Mouse (Mus musculus): Measurements from ENCODE around the gene Rce1. TPM values are rescaled to one million over a fixed set of nuclear protein-coding genes. Genes with fewer than 3 reads are reported as not detected.

Gene Rce1
- polyA plus RNA-seq, 2 experiments, result 20.0 to 23.6 TPM

- Histone ChIP-seq H3K4me2 (ENCODE audit: low read depth) (peak overlapping the region; percentile 94), H3K27me3 (ENCODE audit: control insufficient read depth, insufficient read depth, low read length) (peaks cover 5% of the 10 kb centered on the region), H3K4me3 (ENCODE audit: insufficient read depth in 1 of 2, low read depth in 2 of 2, low read length in 2 of 2) (peak overlapping the region; percentile 51 to 61), H3K4me1 (replicated peaks; ENCODE audit: control insufficient read depth in 2 of 2, insufficient read depth in 2 of 2, low read length in 1 of 2) (peaks cover 4 to 9% of the 10 kb centered on the region in 2 experiments; a peak in 3 of 4 replicates), H3K36me3 (replicated peaks; ENCODE audit: control insufficient read depth, insufficient read depth, low read depth) (no peaks in the 10 kb centered on the region), H3K27ac (no peak overlapping the region), H3K9ac (replicated peaks) (peak overlapping the region; percentile 62), H3K9me3 (ENCODE audit: control insufficient read depth, low read length) (no peaks in the 10 kb centered on the region)
- TF ChIP-seq CTCF (IDR thresholded peaks at IDR 0.05; ENCODE audit: low read depth) (0 out of 2 replicates have a peak, but pooled peaks have one; percentile 1), EP300 (IDR thresholded peaks at IDR 0.05; ENCODE audit: low read depth) (no peak)
- ATAC-seq (ENCODE audit: insufficient read depth) (no peak), DNase-seq (ENCODE audit: low read depth in 3 of 3, low spot score in 3 of 3) (no peak)
- WGBS (ENCODE audit: insufficient replicate concordance), result 27% methylated on average over 37 of the region's 49 CpGs
Measured at GRCm38 (mm10) chr19:4614305-4615150, 10.9 kb downstream of the Rce1 start.

- Histone ChIP-seq H3K4me3 (ENCODE audit: insufficient read depth in 1 of 2, low read depth in 2 of 2, low read length in 2 of 2) (no peak overlapping the region), H3K27me3 (ENCODE audit: control insufficient read depth, insufficient read depth, low read length) (peaks cover 5% of the 10 kb centered on the region), H3K36me3 (replicated peaks; ENCODE audit: control insufficient read depth, insufficient read depth, low read depth) (no peaks in the 10 kb centered on the region), H3K4me1 (replicated peaks; ENCODE audit: control insufficient read depth in 2 of 2, insufficient read depth in 2 of 2, low read length in 1 of 2) (peaks cover 4 to 9% of the 10 kb centered on the region in 2 experiments; a peak in 3 of 4 replicates), H3K9me3 (ENCODE audit: control insufficient read depth, low read length) (no peaks in the 10 kb centered on the region), H3K4me2 (ENCODE audit: low read depth) (no peak overlapping the region), H3K9ac (replicated peaks) (no peak overlapping the region), H3K27ac (no peak overlapping the region)
- TF ChIP-seq EP300 (IDR thresholded peaks at IDR 0.05; ENCODE audit: low read depth), result no peak
- no peak for TF ChIP-seq CTCF (IDR thresholded peaks at IDR 0.05; ENCODE audit: low read depth)
- DNase-seq (ENCODE audit: low read depth in 3 of 3, low spot score in 3 of 3) (no peak), ATAC-seq (ENCODE audit: insufficient read depth) (no peak)
- 86% methylated on average over 33 of the region's 33 CpGs for WGBS (ENCODE audit: insufficient replicate concordance)
Measured at GRCm38 (mm10) chr19:4613464-4614304, 11.8 kb downstream of the Rce1 start.

- no peaks in the 10 kb centered on the region for H3K9me3 ChIP-seq (ENCODE audit: control insufficient read depth, low read length)
- H3K4me1 ChIP-seq (replicated peaks; ENCODE audit: control insufficient read depth in 2 of 2, insufficient read depth in 2 of 2, low read length in 1 of 2), result peaks cover 4 to 9% of the 10 kb centered on the region in 2 experiments; a peak in 3 of 4 replicates
- TF ChIP-seq CTCF (IDR thresholded peaks at IDR 0.05; ENCODE audit: low read depth) (no peak), EP300 (IDR thresholded peaks at IDR 0.05; ENCODE audit: low read depth) (no peak)
- H3K36me3 ChIP-seq (replicated peaks; ENCODE audit: control insufficient read depth, insufficient read depth, low read depth), result no peaks in the 10 kb centered on the region
- no peak overlapping the region for H3K27ac ChIP-seq
- no peak overlapping the region for H3K9ac ChIP-seq (replicated peaks)
- H3K4me3 ChIP-seq (ENCODE audit: insufficient read depth in 1 of 2, low read depth in 2 of 2, low read length in 2 of 2), result no peak overlapping the region
- 82% methylated on average over 19 of the region's 19 CpGs for WGBS (ENCODE audit: insufficient replicate concordance)
- DNase-seq (ENCODE audit: low read depth in 3 of 3, low spot score in 3 of 3) (no peak), ATAC-seq (ENCODE audit: insufficient read depth) (no peak)
- no peak overlapping the region for H3K4me2 ChIP-seq (ENCODE audit: low read depth)
- peaks cover 5% of the 10 kb centered on the region for H3K27me3 ChIP-seq (ENCODE audit: control insufficient read depth, insufficient read depth, low read length)
Measured at GRCm38 (mm10) chr19:4612181-4612961, 13.1 kb downstream of the Rce1 start.

GRCm38 (mm10) chr19:4610109-4610508 is 15.3 kb downstream of the Rce1 start:
- no peak overlapping the region for H3K9ac ChIP-seq (replicated peaks)
- WGBS (ENCODE audit: insufficient replicate concordance), result 59% methylated on average over 4 of the region's 4 CpGs
- H3K9me3 ChIP-seq (ENCODE audit: control insufficient read depth, low read length), result no peaks in the 10 kb centered on the region
- peaks cover 0 to 4% of the 10 kb centered on the region in 2 experiments; a peak in 2 of 4 replicates for H3K4me1 ChIP-seq (replicated peaks; ENCODE audit: control insufficient read depth in 2 of 2, insufficient read depth in 2 of 2, low read length in 1 of 2)
- DNase-seq (ENCODE audit: low read depth in 3 of 3, low spot score in 3 of 3) (no peak), ATAC-seq (ENCODE audit: insufficient read depth) (no peak)
- H3K36me3 ChIP-seq (replicated peaks; ENCODE audit: control insufficient read depth, insufficient read depth, low read depth), result no peaks in the 10 kb centered on the region
- H3K4me2 ChIP-seq (ENCODE audit: low read depth), result no peak overlapping the region
- H3K4me3 ChIP-seq (ENCODE audit: insufficient read depth in 1 of 2, low read depth in 2 of 2, low read length in 2 of 2), result no peak overlapping the region
- no peaks in the 10 kb centered on the region for H3K27me3 ChIP-seq (ENCODE audit: control insufficient read depth, insufficient read depth, low read length)
- H3K27ac ChIP-seq, result no peak overlapping the region
- TF ChIP-seq CTCF (IDR thresholded peaks at IDR 0.05; ENCODE audit: low read depth) (no peak), EP300 (IDR thresholded peaks at IDR 0.05; ENCODE audit: low read depth) (no peak)
